ENCODE assay signal across 12 mouse cellular contexts in the genomic region with DNA sequence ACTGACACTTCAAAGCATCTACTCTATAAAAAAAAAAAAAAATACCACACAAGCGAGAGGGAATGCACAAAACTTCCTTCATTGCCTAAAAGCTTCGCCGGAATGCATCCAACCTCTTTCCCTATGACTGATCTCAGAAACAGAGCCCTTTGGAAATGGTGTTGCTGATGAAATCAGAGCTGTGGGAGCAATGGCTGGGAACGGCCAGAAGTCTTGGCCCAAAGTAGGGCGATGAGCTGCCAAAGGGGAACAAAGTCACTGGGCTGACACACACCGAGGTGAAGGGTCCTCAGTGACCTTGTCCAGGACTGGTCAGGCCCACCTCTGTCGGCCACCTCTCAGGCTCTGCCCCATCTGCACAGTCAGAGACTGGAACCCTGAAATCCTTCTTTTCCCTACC.
DNase-seq lines count a peak whose midpoint lies in the region; ATAC-seq lines count a peak whose summit lies in the region.
"Had no signal": no experiment of that assay in that cellular context is flagged by ENCODE, and none has a peak within 500 bp of the region (broad histone marks: within the 10 kb centered on the region; RNA-seq: fewer than 3 reads in every experiment).

No protein-coding gene starts in this region.

- 89% methylated on average over 7 of the region's 7 CpGs for WGBS in hindbrain, embryonic 10.5 days

- no peak for ATAC-seq in frontal cortex, adult (ENCODE audit: low TSS enrichment)
- ATAC-seq: liver, embryonic 12.5 days had no signal

- intact Hi-C loops in heart, postnatal 36 days (cut with DNase I): no loop called here

- H3K4me3 ChIP-seq in hindbrain, embryonic 10.5 days: no peak overlapping the region
- H3K4me3 ChIP-seq: forebrain, embryonic 10.5 days; hindbrain, embryonic 12.5 days; liver, embryonic 12.5 days had no signal

- no peaks in the 10 kb centered on the region for H3K36me3 ChIP-seq in hindbrain, embryonic 10.5 days
- H3K36me3 ChIP-seq: forebrain, embryonic 10.5 days; hindbrain, embryonic 12.5 days; liver, embryonic 12.5 days had no signal

- no peak overlapping the region for H3K27ac ChIP-seq in hindbrain, embryonic 10.5 days
- H3K27ac ChIP-seq: forebrain, embryonic 10.5 days; hindbrain, embryonic 12.5 days; liver, embryonic 12.5 days had no signal

- H3K4me1 ChIP-seq in hindbrain, embryonic 10.5 days (replicated peaks): peaks cover 5% of the 10 kb centered on the region
- H3K4me1 ChIP-seq: hindbrain, embryonic 12.5 days; liver, embryonic 12.5 days had no signal

- no peaks in the 10 kb centered on the region for H3K9me3 ChIP-seq in hindbrain, embryonic 10.5 days
- H3K9me3 ChIP-seq: forebrain, embryonic 10.5 days; liver, embryonic 12.5 days had no signal

- peak; percentile 18 for DNase-seq in kidney, postnatal 10 days
- no peak for DNase-seq in kidney, adult 11 months
- peak; percentile 57 for DNase-seq in fat pad, adult 2 months (ENCODE audit: extremely low read depth, low read depth, low spot score)
- peak; percentile 44 for DNase-seq in heart, postnatal 36 days
- DNase-seq in ovary, postnatal 36 days (ENCODE audit: low spot score): peak; percentile 21
- no peak for DNase-seq in hindbrain, embryonic 10.5 days (ENCODE audit: low spot score)
- no peak for DNase-seq in neural tube, embryonic 10.5 days (ENCODE audit: extremely low spot score, low spot score)

- H3K27me3 ChIP-seq in hindbrain, embryonic 10.5 days (ENCODE audit: insufficient read depth, poor library complexity, severe bottlenecking): no peaks in the 10 kb centered on the region
- H3K27me3 ChIP-seq: CH12.LX; hindbrain, embryonic 12.5 days; liver, embryonic 12.5 days had no signal

Comparison
In these comparisons a context has a peak if more than half of its experiments do, and no peak if none do; other contexts are left out.
1. DNase-seq: peak in kidney, postnatal 10 days (single experiment), fat pad, adult 2 months (single experiment), heart, postnatal 36 days (2 of 2) and ovary, postnatal 36 days (single experiment); none in kidney, adult 11 months (single experiment), hindbrain, embryonic 10.5 days (single experiment) and neural tube, embryonic 10.5 days (single experiment).